Mouse (Mus musculus) spleen, adult 2 months (tissue): Measurements from ENCODE around the gene Serpina12. TPM values are rescaled to one million over a fixed set of nuclear protein-coding genes. Genes with fewer than 3 reads are reported as not detected.

Experiments
- DNase-seq, 2 experiments: peaks; one replicate each; pipeline versions ENCODE4 v3.0.0 to v3.0.0-alpha.2; 2012 to 2021; ENCODE audit warnings: low spot score in 2 of 2, low read depth in 1 of 2
- H3K27ac ChIP-seq: fragments of 200-500 bp; 2 replicates; pipeline ENCODE4 v1.5.1; 2012; ENCODE audit warnings: low read length, inconsistent platforms; ENCODE audit not compliant: insufficient read depth
- H3K27me3 ChIP-seq: fragments of 200-500 bp; 2 replicates; pipeline ENCODE4 v1.6.1; 2012; ENCODE audit warnings: mild to moderate bottlenecking, moderate library complexity, low read length, inconsistent platforms; ENCODE audit not compliant: control insufficient read depth, insufficient read depth
- H3K36me3 ChIP-seq: fragments of 200-500 bp; 2 replicates; pipeline ENCODE4 v1.6.1; 2012; ENCODE audit warnings: mild to moderate bottlenecking, low read length, inconsistent platforms; ENCODE audit not compliant: control insufficient read depth, insufficient read depth
- H3K4me1 ChIP-seq: fragments of 200-500 bp; 2 replicates; pipeline ENCODE4 v1.6.1; 2011; ENCODE audit warnings: inconsistent platforms; ENCODE audit not compliant: control insufficient read depth, insufficient read depth, insufficient read length
- H3K4me3 ChIP-seq: fragments of 200-500 bp; 2 replicates; pipeline ENCODE4 v1.5.1; 2011; ENCODE audit warnings: mild to moderate bottlenecking, inconsistent platforms; ENCODE audit not compliant: insufficient read depth, insufficient read length; ENCODE audit errors: extremely low read depth
- CTCF ChIP-seq: fragments of 200-500 bp; IDR thresholded peaks from 2 replicates; pipeline ENCODE4 v1.5.1; 2011; ENCODE audit warnings: mild to moderate bottlenecking, inconsistent platforms; ENCODE audit not compliant: insufficient read depth, insufficient read length, insufficient replicate concordance; ENCODE audit errors: extremely low read depth
- POLR2A ChIP-seq: fragments of 200-500 bp; IDR thresholded peaks from 2 replicates; pipeline ENCODE4 v1.6.1; 2011; ENCODE audit warnings: low read depth, low read length, inconsistent platforms
- WGBS: fragments of 180-500 bp; shearing (Covaris S2); methylation state at CpG from one replicate; pipeline ENCODE4 v1.1.7; 2018; 5-methylcytosine and 5-hydroxymethylcytosine counted together
- polyA plus RNA-seq: library from polyadenylated mRNA; depleted of rRNA; stranded (reverse); fragments of >200 nt; gene quantifications from 2 replicates; pipeline ENCODE4 v1.2.3, GENCODE M21; 2012; rRNA removed

Gene Serpina12
- 0.02 and 0.04 TPM in 2 replicates for polyA plus RNA-seq

DNA sequence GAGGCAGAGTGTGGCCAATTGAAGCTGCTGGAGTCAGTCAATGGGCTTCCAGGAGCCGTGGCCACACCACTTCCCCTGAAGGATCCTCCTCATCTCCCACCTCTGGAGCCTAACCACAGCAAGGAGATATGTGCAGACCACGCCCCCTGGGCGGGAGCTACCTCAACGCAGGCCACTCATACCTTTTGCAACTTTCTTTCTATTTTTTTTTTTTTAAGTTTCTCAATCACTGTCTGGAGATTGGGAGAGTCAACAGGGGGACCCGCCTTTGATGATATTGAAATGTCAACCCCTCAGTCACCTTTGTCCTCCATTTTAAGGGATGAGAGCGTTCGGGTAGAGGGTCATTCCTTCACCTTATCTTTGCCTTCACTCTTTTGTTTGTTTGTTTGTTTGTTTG, at the start of gene Serpina12:
TSS of gene Serpina12 (minus strand) at position 101 of the 400 bp plus-strand sequence.
- Histone ChIP-seq H3K4me3 (no peak within 1 kb of the TSS), H3K36me3 (no peaks in the 10 kb centered on the region), H3K27me3 (no peaks in the 10 kb centered on the region), H3K4me1 (no peaks in the 10 kb centered on the region), H3K27ac (no peak within 1 kb of the TSS)
- no peak for TF ChIP-seq CTCF
- TF ChIP-seq POLR2A, result no peak
- WGBS, result 79% methylated on average over 7 of the region's 7 CpGs
- no peak for DNase-seq

DNA sequence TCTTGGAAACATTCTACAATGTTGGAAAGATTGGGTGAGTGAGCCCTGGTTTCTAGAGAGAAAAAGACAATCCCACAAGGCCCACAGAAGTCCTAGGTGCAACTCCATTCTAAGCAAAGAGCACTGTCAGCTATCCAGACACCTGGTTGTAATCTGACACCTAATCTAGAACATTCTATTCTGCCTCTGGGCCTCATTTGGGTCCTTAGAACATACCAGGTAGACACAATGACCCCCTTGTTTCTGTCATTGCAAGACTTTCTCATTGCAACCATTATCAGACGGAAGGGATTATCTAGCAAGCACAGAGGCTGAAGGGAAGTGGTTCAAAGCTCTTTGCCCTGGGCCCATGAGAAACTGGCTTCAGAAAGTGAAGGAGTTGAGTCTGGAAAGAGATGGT, 47.1 kb upstream of the Serpina12 start:
- Histone ChIP-seq H3K4me3 (no peak overlapping the region), H3K27me3 (no peaks in the 10 kb centered on the region), H3K36me3 (no peaks in the 10 kb centered on the region), H3K4me1 (no peaks in the 10 kb centered on the region), H3K27ac (no peak overlapping the region)
- no peak for DNase-seq
- 83% methylated on average over 1 of the region's 1 CpGs for WGBS
- no peak for TF ChIP-seq CTCF
- TF ChIP-seq POLR2A, result no peak

- no peak overlapping the region for H3K27ac ChIP-seq
Measured at GRCm38 (mm10) chr12:104090119-104090518, 45.9 kb upstream of the Serpina12 start.

GRCm38 (mm10) chr12:104072286-104072685, 28.0 kb upstream of the Serpina12 start:
- Histone ChIP-seq H3K27me3 (no peaks in the 10 kb centered on the region), H3K36me3 (no peaks in the 10 kb centered on the region), H3K4me3 (no peak overlapping the region), H3K27ac (no peak overlapping the region), H3K4me1 (no peaks in the 10 kb centered on the region)
- DNase-seq, result no peak
- TF ChIP-seq POLR2A (no peak), CTCF (no peak)
- WGBS, result 77% methylated on average over 5 of the region's 5 CpGs

More at GRCm38 (mm10) chr12:104090119-104090518, 45.9 kb upstream of the Serpina12 start:
- Histone ChIP-seq H3K4me1 (no peaks in the 10 kb centered on the region), H3K27me3 (no peaks in the 10 kb centered on the region), H3K36me3 (no peaks in the 10 kb centered on the region), H3K4me3 (no peak overlapping the region)
- DNase-seq, result no peak
- TF ChIP-seq CTCF, result no peak
- no peak for TF ChIP-seq POLR2A
- WGBS, result 81% methylated on average over 2 of the region's 2 CpGs

- no peaks in the 10 kb centered on the region; the same call in 1 of the 2 replicates for H3K4me1 ChIP-seq
- no peak overlapping the region for H3K27ac ChIP-seq
- H3K27me3 ChIP-seq, result no peaks in the 10 kb centered on the region
- H3K36me3 ChIP-seq, result no peaks in the 10 kb centered on the region
- no peak for DNase-seq
- no peak overlapping the region for H3K4me3 ChIP-seq
- TF ChIP-seq CTCF, result no peak
- no peak for TF ChIP-seq POLR2A
- 38% methylated on average over 1 of the region's 1 CpGs for WGBS
Measured at GRCm38 (mm10) chr12:104071708-104072107, 27.5 kb upstream of the Serpina12 start.

- Histone ChIP-seq H3K36me3 (no peaks in the 10 kb centered on the region), H3K27me3 (no peaks in the 10 kb centered on the region), H3K4me1 (no peaks in the 10 kb centered on the region; the same call in 1 of the 2 replicates), H3K4me3 (no peak overlapping the region), H3K27ac (no peak overlapping the region)
- no peak for TF ChIP-seq POLR2A
- TF ChIP-seq CTCF, result peak; percentile 68; the same call in 1 of the 2 replicates
- WGBS, result 4% methylated on average over 2 of the region's 2 CpGs
- peak in 1 of 2 experiments; percentile 44 for DNase-seq
Measured at GRCm38 (mm10) chr12:104069620-104070019, 25.4 kb upstream of the Serpina12 start.

- no peak for TF ChIP-seq POLR2A
- TF ChIP-seq CTCF, result no peak
- no peak overlapping the region; the same call in 1 of the 2 replicates for H3K4me3 ChIP-seq
- H3K4me1 ChIP-seq, result no peaks in the 10 kb centered on the region; the same call in 1 of the 2 replicates
- H3K27ac ChIP-seq, result peak overlapping the region; percentile 57; the same call in 1 of the 2 replicates
- no peaks in the 10 kb centered on the region for H3K27me3 ChIP-seq
- DNase-seq, result no peak
- no peaks in the 10 kb centered on the region for H3K36me3 ChIP-seq
- WGBS, result 11% methylated on average over 4 of the region's 4 CpGs
Measured at GRCm38 (mm10) chr12:104067549-104067948, 23.3 kb upstream of the Serpina12 start.
